Mouse (Mus musculus): ENCODE data around the gene Bicdl1.
"Not testable (repeated sequence)": the region's sequence is repeated elsewhere in the genome, so short reads cannot be mapped to it uniquely, and the experiment has no call there.

Bicdl1 gene

DNA sequence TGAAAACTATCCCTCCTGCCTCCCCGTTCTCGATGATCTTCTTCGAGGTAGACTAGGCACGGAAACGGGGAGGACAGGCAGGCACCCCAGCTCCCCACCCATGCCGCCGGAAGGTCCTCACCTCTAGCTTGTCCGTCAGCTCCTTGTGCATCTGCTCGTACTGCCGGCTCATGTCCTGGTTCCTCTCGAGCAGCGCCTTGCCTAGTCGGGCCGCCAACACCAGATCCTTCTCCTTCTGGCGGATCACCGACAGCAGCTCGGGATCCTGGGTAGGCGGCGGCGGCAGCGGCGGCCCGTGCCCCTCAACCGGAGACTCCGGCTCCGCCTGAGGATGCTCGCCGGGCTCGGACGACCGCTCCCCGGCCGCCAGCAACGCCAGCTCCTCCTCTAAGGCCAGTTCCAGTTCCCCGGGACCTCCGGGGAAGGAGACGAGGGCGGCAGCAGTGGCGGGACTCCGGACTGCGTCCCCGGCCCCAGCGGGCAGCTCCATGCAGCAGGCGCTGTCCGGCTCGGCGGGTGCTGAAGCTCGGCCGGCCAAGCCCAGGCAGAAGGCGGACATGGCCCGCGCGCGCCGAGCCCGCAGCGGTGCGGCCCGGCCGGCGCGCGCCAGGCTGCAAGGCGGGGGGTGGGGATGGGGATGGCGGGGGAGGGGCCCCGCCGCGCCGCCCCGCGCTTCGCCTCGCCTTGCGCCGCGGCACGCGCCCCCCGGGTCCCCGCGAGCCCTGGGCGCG lies at the start of gene Bicdl1:
TSS of gene Bicdl1 (minus strand) at position 621 of the 731 bp plus-strand sequence.
- DNase-seq (ENCODE audit: low spot score): peak; percentile 62

DNA sequence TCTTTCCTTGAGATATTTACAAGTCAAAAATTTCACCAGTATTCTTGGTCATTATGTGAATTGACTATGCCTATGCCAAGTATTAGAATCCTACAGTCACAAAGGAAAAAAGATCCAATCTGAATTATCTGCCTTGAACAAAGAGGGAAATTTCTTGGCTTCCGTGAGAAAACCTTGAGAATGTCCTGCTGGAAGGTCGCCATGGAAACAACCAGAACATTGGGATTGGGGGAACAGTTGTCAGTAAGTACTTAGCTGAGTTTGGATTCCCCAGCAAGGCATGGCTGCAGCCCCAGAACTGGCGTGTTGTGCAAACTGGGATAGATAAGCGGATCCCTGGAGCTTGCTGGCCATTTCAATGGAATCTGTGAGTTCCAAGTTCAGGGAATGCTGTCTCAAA lies 45.5 kb upstream of the Bicdl1 start:
- no peak for DNase-seq (ENCODE audit: low spot score)

DNA sequence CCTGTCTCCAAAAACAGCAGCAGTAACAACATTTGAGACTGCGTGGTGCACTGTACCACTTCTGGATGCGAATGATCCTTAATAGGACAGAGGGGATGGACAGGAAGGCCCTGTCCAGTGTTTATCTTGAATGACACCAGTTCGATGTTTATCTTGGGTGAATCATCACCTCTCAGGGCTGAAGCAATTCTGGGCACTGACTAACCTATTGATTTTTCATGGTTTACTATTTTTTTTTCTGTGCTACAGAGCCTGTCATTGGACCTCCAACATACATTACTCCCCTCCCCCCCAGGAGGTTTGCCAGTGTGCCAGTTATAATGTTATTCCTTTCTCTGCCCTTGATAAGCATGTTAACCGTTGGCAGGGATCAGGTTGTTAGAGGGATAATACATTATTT lies 43.9 kb upstream of the Bicdl1 start:
- DNase-seq (ENCODE audit: low spot score): peak; percentile 92

DNA sequence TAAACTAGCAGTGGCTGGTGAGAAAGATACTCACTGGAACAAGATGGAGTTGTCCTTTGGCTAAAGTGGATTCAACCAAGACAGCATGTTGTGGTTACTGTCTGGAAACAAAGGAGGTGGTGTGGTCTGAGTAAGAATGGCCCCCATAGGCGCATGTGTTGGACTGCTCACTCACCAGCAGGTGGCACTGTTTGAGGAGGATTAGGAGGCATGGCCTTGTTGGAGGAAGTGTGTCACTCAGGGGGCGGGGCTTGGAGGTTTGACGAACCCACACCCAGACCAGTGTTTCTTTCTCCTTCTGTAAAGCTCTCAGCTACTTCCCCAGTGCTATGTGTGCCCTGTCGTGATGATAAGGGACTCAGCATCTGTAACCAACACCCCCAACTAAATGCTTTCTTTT lies 38.6 kb upstream of the Bicdl1 start:
- DNase-seq (ENCODE audit: low spot score): no peak

DNA sequence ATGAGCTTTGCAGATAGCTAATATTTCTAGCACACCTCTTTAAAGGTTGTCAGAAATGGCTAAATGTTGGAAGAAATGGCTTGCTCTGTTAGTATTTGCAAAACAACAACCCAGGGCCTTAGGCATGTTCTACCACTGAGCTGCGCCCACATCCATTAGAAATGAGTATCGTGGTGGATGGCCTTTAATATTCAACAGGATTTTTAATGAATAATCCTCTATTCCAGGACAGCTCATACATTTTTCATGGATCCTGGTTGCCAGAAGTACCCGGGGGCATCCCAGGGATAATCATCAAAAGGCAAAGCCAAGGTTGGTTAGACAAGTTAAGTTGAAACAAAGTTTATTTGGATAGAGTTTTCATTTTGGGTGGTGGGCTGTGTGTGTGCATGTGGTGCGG lies 37.7 kb upstream of the Bicdl1 start:
- DNase-seq (ENCODE audit: low spot score): no peak

DNA sequence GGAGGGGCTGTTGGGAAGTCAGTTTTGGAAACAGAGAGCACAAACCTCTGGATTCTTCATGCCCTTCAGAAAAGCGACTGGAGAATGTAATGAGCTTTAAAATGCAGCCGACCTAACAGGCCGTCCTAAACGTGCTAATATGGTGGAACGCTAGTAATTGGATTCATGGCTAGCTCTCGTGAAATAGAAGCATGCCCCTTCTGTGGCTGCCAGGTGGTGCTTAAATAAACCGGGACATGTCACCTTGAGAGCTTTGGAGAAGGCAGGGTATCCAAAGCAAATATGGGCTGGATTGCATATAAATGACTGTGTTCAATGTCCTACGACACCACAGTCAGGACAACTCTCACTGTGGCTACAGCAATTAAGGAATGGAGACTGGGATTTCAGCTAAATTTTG lies 35.4 kb upstream of the Bicdl1 start:
- no peak for DNase-seq (ENCODE audit: low spot score)

DNA sequence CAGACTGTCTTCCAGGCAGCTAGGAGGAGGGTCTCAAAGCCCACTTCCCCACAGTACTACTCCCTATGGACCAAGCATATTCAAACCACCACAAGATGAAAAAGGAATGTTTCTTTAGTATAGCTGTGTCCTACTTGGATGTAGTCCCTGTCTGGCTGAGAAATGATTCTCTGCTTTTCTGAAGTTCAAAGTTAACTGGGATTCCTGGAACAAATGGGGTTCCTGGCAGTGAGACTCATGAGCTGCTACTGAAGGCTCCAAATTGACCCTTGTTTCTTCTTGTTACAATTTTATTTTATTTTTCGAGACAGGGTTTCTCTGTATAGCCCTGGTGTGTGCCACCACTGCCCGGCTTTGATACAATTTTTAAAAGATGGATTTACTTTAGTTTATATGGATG lies 32.6 kb upstream of the Bicdl1 start:
- DNase-seq (ENCODE audit: low spot score): no peak

DNA sequence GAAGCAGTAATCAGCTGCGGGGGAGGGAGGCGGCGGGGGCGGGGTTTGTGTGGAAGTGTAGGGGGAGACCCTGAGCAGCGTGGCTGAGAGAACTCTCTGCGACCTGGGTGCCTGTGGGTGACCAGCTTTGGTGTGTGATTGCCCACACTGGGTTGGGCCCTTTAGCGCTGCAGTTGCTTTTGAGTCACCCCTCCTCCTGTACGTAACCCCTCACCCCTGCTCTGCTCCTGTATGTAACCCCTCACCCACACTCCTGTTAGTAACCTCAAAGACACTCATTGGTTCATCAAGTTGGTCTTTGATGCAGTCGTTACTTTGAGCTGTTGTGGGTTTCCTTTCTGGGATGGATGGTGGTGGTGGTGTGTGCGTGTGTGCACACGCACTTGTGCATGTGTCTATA lies 29.5 kb upstream of the Bicdl1 start:
- DNase-seq (ENCODE audit: low spot score): no peak

DNA sequence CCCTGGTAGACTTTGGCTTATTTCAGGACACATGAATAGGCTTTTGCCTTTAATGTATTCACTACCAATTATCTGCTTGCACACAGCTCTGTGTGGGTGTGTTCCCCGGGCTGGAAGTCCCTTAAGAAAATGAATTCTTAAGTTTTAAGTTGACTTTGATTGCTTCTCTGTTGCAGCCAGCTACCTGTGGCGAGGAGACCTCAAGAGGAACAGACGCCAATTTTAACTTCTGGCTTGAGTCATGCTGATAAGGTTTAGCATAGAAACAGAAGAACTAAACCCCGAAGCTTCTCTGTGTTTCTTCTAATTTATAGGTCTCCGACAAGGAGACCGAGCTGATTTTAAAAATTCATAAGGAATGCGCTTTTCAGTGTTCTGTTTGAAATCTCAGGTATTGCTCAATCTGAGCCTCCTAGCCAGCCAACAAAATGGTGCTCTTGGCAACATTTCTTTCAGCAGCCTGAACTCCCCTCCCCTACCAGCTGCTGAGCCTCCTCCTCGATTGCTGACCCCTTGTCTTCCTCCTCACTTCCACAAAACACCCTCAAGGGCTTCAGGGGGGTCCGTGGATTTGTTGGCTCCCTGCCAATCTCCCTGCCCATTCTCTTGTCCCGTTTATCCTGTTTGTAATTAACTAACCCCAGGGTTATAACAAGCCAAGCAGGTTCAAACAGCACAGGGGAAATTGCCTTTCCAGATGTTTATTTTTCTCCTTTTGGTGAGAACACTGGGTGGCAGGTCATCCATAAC lies 27.2 kb upstream of the Bicdl1 start:
- no peak for DNase-seq (ENCODE audit: low spot score)

DNA sequence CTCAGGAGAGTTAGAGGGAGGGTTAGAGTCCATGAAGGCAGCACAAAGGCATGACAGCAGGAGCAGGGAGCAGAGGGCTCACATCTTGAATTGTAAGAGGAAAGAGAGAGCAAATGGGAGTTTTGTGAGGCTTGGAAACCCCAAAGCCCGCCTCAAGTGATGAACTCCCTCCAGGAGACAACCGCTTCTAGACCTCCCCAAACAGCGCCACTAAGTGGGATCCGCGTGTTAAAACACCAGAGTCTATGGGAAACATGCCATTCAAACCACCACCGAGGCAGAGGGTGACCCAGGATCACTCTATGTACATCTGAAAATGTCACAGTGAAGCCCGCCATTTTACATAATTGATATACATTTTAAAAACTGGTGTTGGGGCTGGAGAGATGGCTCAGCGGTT lies 26.1 kb upstream of the Bicdl1 start:
- DNase-seq (ENCODE audit: low spot score): no peak

DNA sequence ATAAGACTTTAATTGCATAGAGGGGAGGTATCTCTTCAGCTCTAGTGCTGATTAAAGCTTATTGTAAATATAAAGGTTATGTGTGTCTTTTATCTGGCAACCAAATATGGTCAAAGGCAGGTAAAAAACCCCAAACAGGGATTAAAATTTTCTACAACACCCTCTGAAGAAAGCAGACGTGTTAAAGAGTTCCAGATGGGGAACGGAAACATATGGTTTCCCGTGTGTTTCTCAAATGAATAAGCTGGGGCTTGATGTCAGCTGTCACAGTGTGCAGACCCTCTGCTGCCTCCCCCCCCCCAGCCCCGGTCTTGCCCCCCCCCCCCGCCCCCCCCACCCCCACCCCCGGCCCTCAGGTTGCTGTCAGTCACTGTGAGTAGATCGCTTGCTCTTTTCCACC lies 24.1 kb upstream of the Bicdl1 start:
- DNase-seq (ENCODE audit: low spot score): no peak

DNA sequence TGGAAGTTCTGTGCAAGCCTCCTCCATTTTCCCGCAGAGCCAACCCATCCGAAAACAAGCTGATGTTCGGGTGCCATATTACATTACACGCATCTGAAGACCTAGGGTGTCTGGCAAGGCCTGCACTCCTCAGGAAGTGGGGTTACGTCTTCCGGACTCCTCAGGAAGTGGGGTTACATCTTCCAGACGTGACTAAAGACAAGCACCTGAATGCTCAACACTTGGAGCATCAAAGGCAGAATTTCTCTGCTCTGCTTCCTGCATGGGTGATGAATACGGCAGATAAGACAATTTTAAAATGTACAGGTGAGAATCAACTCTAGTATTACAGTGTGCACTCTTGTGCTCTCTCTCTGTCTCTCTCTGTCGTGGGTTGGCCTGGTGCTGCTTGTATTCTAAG lies 23.4 kb upstream of the Bicdl1 start:
- DNase-seq (ENCODE audit: low spot score): no peak

DNA sequence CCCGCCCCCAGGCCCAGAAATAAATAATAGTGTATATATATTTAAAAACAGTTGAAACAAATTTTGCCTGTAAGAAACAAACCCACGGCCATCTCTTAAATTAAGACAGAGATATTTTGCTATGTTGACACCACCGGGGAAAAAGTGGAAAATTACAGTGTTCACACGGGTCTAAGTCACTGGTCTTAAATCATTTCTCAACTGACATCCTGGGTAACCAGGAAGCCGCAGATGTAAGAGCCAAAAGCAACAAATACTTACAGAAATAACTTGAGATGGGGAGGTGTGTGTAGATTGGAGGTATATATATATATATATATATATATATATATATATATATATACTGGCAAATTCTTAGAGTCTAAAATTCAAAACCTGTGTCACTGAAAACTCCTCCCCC lies 21.5 kb upstream of the Bicdl1 start:
- DNase-seq (ENCODE audit: low spot score): no peak

DNA sequence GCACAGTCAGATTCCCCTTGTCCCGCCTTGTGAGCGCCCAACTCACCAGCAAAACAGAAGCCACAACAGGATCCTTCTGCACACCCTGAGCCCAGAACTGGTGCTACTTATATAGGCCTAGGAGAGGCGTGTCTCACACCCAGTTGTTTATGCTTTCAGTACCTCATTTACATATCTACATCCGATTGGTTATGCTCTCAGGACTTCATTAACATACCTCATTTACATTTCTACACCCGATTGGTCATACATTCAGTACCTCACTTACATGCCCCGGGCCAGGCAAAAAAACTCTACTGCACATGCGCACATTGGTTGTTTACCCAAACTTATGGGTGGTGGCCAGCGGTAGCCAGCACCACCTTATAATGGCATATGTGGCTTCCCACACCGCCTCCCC lies 20.5 kb upstream of the Bicdl1 start:
- DNase-seq (ENCODE audit: low spot score): not testable (repeated sequence)

DNA sequence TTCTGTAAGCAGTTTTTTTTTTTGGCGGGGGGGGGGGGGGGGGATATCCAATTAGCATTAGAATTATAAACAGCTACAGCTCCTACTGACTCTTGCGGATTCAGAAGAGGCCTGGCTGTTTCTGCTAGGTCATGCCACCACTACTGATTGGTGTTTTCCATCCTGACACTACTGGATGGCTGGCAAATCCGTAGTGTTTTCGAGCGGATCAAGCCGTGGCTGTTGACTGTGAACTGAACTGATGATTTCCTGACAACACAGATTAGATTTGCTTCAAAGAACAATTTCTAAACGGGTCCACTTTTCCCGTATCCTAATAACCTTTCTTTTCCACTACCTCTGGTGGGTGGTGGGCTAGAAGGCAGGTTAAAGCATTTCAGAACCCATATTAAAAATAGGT lies 16.9 kb upstream of the Bicdl1 start:
- DNase-seq (ENCODE audit: low spot score): no peak

DNA sequence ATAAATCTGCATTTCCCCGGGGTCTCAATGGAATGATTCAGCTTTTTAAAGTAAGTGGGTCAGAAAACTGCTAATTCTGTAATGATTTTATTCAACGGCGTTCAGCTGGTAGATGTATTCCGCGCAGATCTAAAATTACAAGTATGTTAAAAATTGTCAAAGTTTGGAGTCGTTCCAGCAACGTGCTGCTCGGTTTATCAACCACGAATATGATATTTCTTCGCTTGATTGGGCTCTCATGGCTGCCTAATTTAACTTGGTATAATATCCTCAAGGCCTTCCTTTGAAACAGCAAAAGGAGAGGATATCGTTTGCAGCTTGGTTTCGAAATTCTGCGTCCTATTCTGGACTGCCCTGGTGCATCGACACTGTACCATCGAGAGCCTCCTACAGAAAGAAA lies 13.9 kb upstream of the Bicdl1 start:
- no peak for DNase-seq (ENCODE audit: low spot score)

DNA sequence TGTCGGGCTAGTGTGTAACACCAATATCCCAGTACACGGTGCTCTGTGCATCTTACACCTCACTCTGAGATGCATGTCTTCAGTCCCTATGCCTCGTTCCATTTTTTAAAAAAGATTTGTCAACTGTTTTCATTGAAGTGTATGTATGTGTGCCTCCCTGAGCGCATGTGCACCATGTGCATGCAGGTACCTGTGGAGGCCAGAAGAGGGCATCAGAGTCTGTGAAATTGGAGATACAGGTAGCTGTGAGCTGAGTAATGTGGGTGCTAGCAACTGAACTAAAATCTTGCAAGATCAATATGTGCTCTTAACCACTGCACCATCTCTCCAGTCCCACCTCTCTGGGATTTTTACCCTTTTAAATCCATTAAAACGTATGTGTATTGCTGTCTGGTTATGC lies 6.6 kb upstream of the Bicdl1 start:
- no peak for DNase-seq (ENCODE audit: low spot score)

DNA sequence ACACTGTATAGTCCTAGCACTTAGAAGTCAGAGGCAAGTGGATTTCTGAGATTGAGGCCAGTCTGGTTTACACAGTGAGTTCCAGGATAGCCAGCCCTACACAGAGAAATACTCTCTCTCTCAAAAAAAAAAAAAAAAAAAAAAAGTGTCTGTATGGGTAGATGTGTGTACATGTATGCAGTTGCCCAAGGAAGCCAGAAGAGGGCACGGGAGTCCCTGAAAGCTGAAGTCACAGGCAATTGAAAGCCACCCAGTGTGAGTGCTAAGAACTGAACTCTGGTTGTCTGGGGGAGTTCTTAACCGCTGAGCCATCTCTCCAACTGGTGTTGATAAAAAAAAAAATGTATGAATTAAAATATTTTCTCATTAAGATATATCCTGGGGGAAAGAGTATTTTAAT lies 3.1 kb upstream of the Bicdl1 start:
- peak; percentile 19 for DNase-seq (ENCODE audit: low spot score)

DNA sequence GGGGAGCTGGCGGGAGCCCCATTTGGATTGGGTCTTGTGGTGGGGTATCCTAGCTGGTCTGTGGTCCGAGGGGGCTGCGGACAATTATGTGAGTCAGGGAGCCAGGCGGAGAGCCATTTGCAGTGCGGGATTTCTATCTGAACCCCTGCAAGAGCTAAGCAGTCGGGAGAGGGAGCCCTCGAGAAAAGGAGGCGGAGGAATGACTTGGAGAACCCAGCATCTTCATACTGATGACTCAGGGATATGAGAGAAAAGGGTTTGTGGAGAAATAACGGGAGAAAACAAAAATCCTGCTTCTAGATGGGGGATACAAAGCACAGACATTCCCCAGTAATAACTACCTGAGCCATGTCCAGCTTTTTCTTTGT lies 1.4 kb upstream of the Bicdl1 start:
- DNase-seq (ENCODE audit: low spot score): peak; percentile 92

DNA sequence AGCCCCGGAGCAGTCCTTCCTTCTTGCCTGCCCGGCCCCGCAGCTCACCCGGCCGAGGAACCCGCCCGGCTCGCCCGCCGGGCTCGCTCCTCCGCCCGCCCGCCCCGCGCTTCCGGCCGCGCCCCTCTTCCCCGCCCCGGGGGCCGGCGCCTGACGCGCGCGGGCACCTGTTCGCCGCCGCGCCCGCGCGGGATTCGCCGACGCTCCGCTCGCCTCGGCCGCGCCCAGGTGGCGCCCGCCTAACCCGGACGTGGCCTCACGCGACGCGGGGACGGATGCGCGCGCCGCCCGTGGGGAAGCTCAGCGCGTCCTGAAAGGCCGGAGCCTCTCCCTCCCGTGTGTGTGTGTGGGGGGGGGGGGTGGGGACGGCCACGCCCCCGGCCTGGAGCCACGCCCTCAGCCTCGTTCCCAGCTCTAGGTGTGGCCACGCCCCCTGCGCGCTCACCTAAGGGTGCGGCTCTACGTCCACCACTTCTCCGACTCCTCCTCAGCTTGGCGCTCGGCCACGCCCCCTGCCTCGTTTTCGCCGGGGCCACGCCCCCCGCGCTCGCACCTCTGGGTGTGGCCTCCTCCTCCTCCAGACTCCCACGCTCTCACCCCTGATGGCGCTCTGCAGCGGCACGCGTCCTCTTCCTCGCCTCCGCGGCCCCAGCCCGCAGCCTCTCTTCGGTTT lies 891 bp upstream of the Bicdl1 start:
- DNase-seq (ENCODE audit: low spot score): peak; percentile 98

DNA sequence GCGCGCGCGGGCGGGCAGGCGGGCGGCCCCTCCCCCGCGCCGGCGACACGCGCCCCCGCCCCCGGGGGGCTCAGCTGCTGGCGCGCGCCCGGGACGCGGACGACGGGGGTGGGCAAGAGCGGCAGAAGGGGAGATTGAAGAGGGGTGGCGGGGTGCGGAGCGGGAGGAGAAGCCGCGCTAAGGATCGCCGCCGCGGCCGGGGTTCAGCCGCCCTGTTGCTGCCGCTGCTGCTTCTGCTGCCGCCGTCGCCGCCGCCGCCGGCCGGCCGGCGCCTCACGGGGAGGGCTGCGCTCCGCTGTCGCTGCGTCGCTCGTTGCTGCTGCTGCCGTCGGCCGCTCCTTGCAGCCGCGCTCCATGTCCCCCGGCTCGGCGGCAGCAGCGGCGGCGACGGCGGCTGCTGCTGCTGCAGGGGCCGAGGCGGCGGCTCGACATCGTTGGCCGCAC lies 333 bp upstream of the Bicdl1 start:
- DNase-seq (ENCODE audit: low spot score): no peak

DNA sequence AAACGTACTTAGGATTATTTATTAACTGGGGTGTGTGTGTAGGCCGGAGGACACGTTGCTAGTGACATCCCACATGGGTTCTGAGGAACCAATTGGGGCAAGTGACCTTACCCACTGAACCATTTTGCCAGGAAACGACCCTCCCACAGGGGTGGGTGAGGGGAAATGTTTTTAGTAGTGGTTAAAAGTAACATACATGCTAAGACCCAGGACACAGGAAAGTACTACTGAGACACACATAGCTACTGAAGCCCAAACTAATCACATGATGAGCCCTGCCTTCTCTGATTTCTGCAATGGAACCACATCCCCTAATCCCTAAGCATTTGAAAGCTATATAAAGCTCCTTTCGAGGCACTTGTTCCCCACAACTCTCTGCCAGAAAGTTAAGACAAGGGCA lies 1.1 kb downstream of the Bicdl1 start:
- no peak for DNase-seq (ENCODE audit: low spot score)

DNA sequence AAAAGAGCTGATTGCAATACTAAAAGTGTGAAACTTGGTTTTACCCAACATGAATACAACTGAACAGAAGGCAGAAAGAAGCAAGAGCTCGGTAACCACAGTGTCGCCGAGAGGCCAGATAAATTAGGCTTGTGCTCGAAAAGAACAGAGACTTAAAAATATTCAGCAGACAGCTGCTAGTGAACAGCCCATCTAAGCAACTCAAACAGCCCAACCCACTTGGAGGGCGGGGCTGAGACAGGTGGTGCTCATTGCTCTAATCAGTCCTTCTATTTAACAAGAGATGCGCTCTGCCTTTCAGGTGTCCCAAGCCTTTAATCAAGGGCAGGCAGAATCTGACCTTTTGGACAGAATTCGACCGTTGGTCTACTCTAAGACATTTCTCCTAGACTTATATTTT lies 4.8 kb downstream of the Bicdl1 start:
- DNase-seq (ENCODE audit: low spot score): no peak

All from MN1 (cell line).